Mouse (Mus musculus) forebrain, embryonic 14.5 days (tissue): ENCODE results near the gene Rab14. TPM values are rescaled to one million over a fixed set of nuclear protein-coding genes. Genes with fewer than 3 reads are reported as not detected.

ENCODE experiments used
- ATAC-seq: fragments of 200-750 bp; cut with Nextera tagmentation; 2 replicates; pipeline ENCODE4 v1.8.0; 2017; ENCODE audit warnings: mild to moderate bottlenecking, moderate library complexity
- DNase-seq: peaks from one replicate; pipeline ENCODE4 v3.0.0-alpha.2; 2015; ENCODE audit warnings: low spot score
- H3K27ac ChIP-seq: fragments of 300-500 bp; sonication (generic); 2 replicates; pipeline ENCODE4 v1.5.1; 2014; ENCODE audit warnings: low read depth, mild to moderate bottlenecking, control low read depth, low read length, moderate library complexity
- H3K27me3 ChIP-seq: fragments of 300-500 bp; sonication (generic); replicated peaks from 2 replicates; pipeline ENCODE4 v1.6.1; 2014; ENCODE audit warnings: low read length, control low read depth, mixed read lengths; ENCODE audit not compliant: control insufficient read depth, insufficient read depth
- H3K36me3 ChIP-seq: fragments of 300-500 bp; sonication (generic); 2 replicates; pipeline ENCODE4 v1.6.1; 2014; ENCODE audit warnings: low read length, control low read depth; ENCODE audit not compliant: control insufficient read depth, insufficient read depth
- H3K4me1 ChIP-seq: fragments of 300-500 bp; sonication (generic); 2 replicates; pipeline ENCODE4 v1.6.1; 2014; ENCODE audit warnings: antibody characterized with exemption, low read length, control low read depth; ENCODE audit not compliant: control insufficient read depth, insufficient read depth
- H3K4me2 ChIP-seq: fragments of 300-500 bp; sonication (generic); 2 replicates; pipeline ENCODE4 v1.6.1; 2014; ENCODE audit warnings: mild to moderate bottlenecking, control low read depth, low read length
- H3K4me3 ChIP-seq: fragments of 300-500 bp; sonication (generic); 2 replicates; pipeline ENCODE4 v1.5.1; 2014; ENCODE audit warnings: low read depth, low read length, control low read depth
- H3K9ac ChIP-seq: fragments of 300-500 bp; sonication (generic); 2 replicates; pipeline ENCODE4 v1.6.1; 2014; ENCODE audit warnings: mild to moderate bottlenecking, low read length, control low read depth, moderate library complexity
- H3K9me3 ChIP-seq: fragments of 300-500 bp; sonication (generic); replicated peaks from 2 replicates; pipeline ENCODE4 v1.6.1; 2016; ENCODE audit warnings: low read length, control low read depth, mixed read lengths; ENCODE audit not compliant: control insufficient read depth
- WGBS: fragments of 180-500 bp; shearing (Covaris S2); extraction: QIAGEN DNeasy Blood & Tissue Kit; methylation state at CpG from one replicate; pipeline ENCODE4 v1.1.7; 2014; 5-methylcytosine and 5-hydroxymethylcytosine counted together
- polyA plus RNA-seq: library from polyadenylated mRNA; unstranded; fragments of >200 nt; fragmentation: Nextera tagmentation; extraction: Ambion mirVana; gene quantifications from 2 replicates; pipeline ENCODE4 v1.2.1, GENCODE M21; 2014

Gene Rab14
- polyA plus RNA-seq, 1 experiment from 2014 or later = 349 TPM

DNA sequence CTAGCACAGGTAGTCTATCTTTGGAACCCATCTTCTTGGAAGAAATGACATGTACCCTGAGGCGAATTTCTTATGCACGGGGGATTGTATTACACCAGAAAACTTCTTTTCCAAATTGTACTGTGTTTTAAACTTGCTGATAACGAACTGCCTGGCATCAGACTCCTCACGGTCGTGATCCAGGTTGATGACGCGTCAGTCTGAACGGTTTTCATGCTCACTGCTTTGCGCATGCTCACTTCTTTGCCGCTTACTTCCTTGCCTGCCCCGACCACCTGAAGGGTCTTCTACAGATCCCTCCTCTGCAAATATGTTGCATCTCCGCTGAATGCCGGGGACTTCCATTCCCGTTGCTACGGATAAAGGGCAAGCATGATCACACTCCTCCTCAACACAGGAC, 23.4 kb upstream of the Rab14 start:
- H3K27ac ChIP-seq = no peak overlapping the region
- no peak overlapping the region for H3K4me2 ChIP-seq
- H3K9ac ChIP-seq = no peak overlapping the region
- no peak overlapping the region for H3K4me3 ChIP-seq
- no peaks in the 10 kb centered on the region for H3K9me3 ChIP-seq
- ATAC-seq (no peak), DNase-seq (no peak)
- no peaks in the 10 kb centered on the region for H3K4me1 ChIP-seq
- H3K27me3 ChIP-seq = no peaks in the 10 kb centered on the region
- no peaks in the 10 kb centered on the region for H3K36me3 ChIP-seq
- WGBS = 90% methylated on average over 15 of the region's 15 CpGs

GRCm38 (mm10) chr2:35222822-35223391, 22.0 kb upstream of the Rab14 start:
- Histone ChIP-seq H3K9me3 (no peaks in the 10 kb centered on the region), H3K4me1 (no peaks in the 10 kb centered on the region), H3K27ac (no peak overlapping the region), H3K36me3 (no peaks in the 10 kb centered on the region), H3K9ac (no peak overlapping the region), H3K27me3 (no peaks in the 10 kb centered on the region), H3K4me2 (no peak overlapping the region), H3K4me3 (no peak overlapping the region)
- DNase-seq (no peak), ATAC-seq (no peak)
- WGBS = 65% methylated on average over 6 of the region's 6 CpGs

DNA sequence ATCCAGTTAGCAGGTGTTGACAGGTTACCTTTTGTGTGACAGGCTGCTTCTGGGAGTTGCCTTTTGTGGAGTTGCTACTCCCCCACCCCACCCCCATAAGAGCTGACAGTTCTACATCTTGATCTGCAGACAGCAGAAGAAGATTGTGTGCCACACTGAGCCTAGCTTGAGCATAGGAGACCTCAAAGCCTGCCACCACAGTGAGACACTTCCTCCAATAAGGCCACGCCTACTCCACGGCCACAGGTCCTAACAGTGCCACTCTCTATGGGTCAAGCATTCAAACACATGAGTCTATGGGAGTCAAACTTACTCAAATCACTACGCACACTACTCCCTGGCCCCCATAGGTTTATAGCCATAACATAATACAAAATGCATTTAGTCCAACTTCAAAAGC, 17.8 kb upstream of the Rab14 start:
- no peak overlapping the region for H3K9ac ChIP-seq
- no peaks in the 10 kb centered on the region for H3K9me3 ChIP-seq
- H3K4me2 ChIP-seq = no peak overlapping the region
- H3K27me3 ChIP-seq = no peaks in the 10 kb centered on the region
- no peak for DNase-seq
- no peaks in the 10 kb centered on the region for H3K36me3 ChIP-seq
- no peaks in the 10 kb centered on the region for H3K4me1 ChIP-seq
- 93% methylated on average over 3 of the region's 3 CpGs for WGBS
- ATAC-seq = no peak
- no peak overlapping the region for H3K27ac ChIP-seq
- no peak overlapping the region for H3K4me3 ChIP-seq

DNA sequence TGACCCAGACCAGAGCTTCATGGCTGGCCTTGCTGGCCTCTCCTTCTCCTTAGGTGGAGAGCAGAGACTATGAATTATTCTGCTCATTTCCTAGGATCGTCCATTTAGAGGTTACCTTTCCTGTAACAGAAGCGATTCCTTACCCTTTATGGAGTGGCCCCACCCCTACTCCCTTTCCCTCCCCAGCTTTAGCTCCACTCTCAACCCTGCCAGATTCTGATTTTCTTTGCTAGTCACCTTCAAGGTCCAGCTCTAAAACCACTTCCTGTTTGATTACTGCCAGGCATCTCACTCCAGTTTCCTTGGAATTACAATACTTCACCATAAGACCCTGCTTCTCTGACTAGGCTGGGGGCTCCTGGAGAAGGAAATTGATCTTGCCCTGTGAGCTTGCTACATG, 15.8 kb upstream of the Rab14 start:
- WGBS = 96% methylated on average over 2 of the region's 2 CpGs
- Histone ChIP-seq H3K4me1 (no peaks in the 10 kb centered on the region), H3K9ac (no peak overlapping the region), H3K27ac (no peak overlapping the region), H3K4me2 (no peak overlapping the region), H3K9me3 (no peaks in the 10 kb centered on the region), H3K27me3 (no peaks in the 10 kb centered on the region), H3K4me3 (no peak overlapping the region), H3K36me3 (no peaks in the 10 kb centered on the region)
- DNase-seq (no peak), ATAC-seq (no peak)

- no peak overlapping the region for H3K9ac ChIP-seq
- no peaks in the 10 kb centered on the region for H3K27me3 ChIP-seq
- no peaks in the 10 kb centered on the region for H3K4me1 ChIP-seq
- ATAC-seq (peak; percentile 18; the same call in 1 of the 2 replicates), DNase-seq (peak; percentile 36)
- 11% methylated on average over 14 of the region's 14 CpGs for WGBS
- no peaks in the 10 kb centered on the region for H3K36me3 ChIP-seq
- H3K9me3 ChIP-seq = no peaks in the 10 kb centered on the region
- H3K4me3 ChIP-seq = no peak overlapping the region
- H3K27ac ChIP-seq = no peak overlapping the region
- no peak overlapping the region for H3K4me2 ChIP-seq
These were observed 14.4 kb upstream of the Rab14 start for GRCm38 (mm10) chr2:35215363-35215762.

GRCm38 (mm10) chr2:35214881-35215358, 14.0 kb upstream of the Rab14 start:
- no peaks in the 10 kb centered on the region for H3K4me1 ChIP-seq
- no peaks in the 10 kb centered on the region for H3K27me3 ChIP-seq
- WGBS = 0% methylated on average over 12 of the region's 12 CpGs
- peak overlapping the region; percentile 44 for H3K4me2 ChIP-seq
- H3K9me3 ChIP-seq = no peaks in the 10 kb centered on the region
- peak; percentile 81 for ATAC-seq
- DNase-seq = peak; percentile 81
- no peaks in the 10 kb centered on the region for H3K36me3 ChIP-seq
- no peak overlapping the region for H3K9ac ChIP-seq
- no peak overlapping the region for H3K4me3 ChIP-seq
- H3K27ac ChIP-seq = no peak overlapping the region; the same call in 1 of the 2 replicates

- no peak overlapping the region for H3K4me3 ChIP-seq
- H3K9me3 ChIP-seq = no peaks in the 10 kb centered on the region
- WGBS = 89% methylated on average over 12 of the region's 12 CpGs
- no peak for ATAC-seq
- H3K27ac ChIP-seq = no peak overlapping the region
- no peak overlapping the region for H3K4me2 ChIP-seq
- H3K27me3 ChIP-seq = no peaks in the 10 kb centered on the region
- H3K4me1 ChIP-seq = no peaks in the 10 kb centered on the region
- H3K36me3 ChIP-seq = no peaks in the 10 kb centered on the region
- DNase-seq = no peak
- no peak overlapping the region for H3K9ac ChIP-seq
These were observed 12.5 kb upstream of the Rab14 start for GRCm38 (mm10) chr2:35213345-35213910.

- Histone ChIP-seq H3K4me3 (no peak overlapping the region), H3K27ac (no peak overlapping the region), H3K27me3 (no peaks in the 10 kb centered on the region), H3K4me1 (no peaks in the 10 kb centered on the region), H3K36me3 (no peaks in the 10 kb centered on the region), H3K4me2 (no peak overlapping the region), H3K9me3 (no peaks in the 10 kb centered on the region), H3K9ac (no peak overlapping the region)
- WGBS = 82% methylated on average over 3 of the region's 3 CpGs
- DNase-seq (no peak), ATAC-seq (no peak)
These were observed 10.8 kb upstream of the Rab14 start for GRCm38 (mm10) chr2:35211681-35212080.

- Histone ChIP-seq H3K4me2 (no peak overlapping the region), H3K27ac (no peak overlapping the region), H3K27me3 (no peaks in the 10 kb centered on the region), H3K9ac (no peak overlapping the region), H3K9me3 (no peaks in the 10 kb centered on the region), H3K36me3 (no peaks in the 10 kb centered on the region), H3K4me1 (no peaks in the 10 kb centered on the region), H3K4me3 (no peak overlapping the region)
- 78% methylated on average over 8 of the region's 8 CpGs for WGBS
- ATAC-seq = no peak
- no peak for DNase-seq
These were observed 8.2 kb upstream of the Rab14 start for GRCm38 (mm10) chr2:35208931-35209665.
